In genomic region chr9:123928118-123928758, GRCm38 (mm10) we compare ENCODE assay signal across 9 mouse cellular contexts. TPM values are rescaled to one million over a fixed set of nuclear protein-coding genes. Genes with fewer than 3 reads are reported as not detected.
DNase-seq lines count a peak whose midpoint lies in the region; ATAC-seq and TF ChIP-seq lines count a peak whose summit lies in the region.
"Had no signal": no experiment of that assay in that cellular context is flagged by ENCODE, and none has a peak within 500 bp of the region (broad histone marks: within the 10 kb centered on the region; RNA-seq: fewer than 3 reads in every experiment).

No protein-coding gene starts in this region.

- peak overlapping the region; percentile 6; the same call in 1 of the 2 replicates for H3K4me3 ChIP-seq in spleen, adult 2 months (ENCODE audit: extremely low read depth, insufficient read depth, insufficient read length)
- H3K4me3 ChIP-seq: embryonic facial prominence, embryonic 12.5 days; left cerebral cortex, adult 2 months had no signal

- DNase-seq in CD8-positive naive resting alpha-beta T cell, adult 2 months (ENCODE audit: low read depth in 2 of 2, low spot score in 2 of 2), result peak; percentile 65 to 68
- peak; percentile 64 for DNase-seq in R1 (ENCODE audit: low read depth, low spot score)
- peak; percentile 31 for DNase-seq in liver
- DNase-seq in spleen, adult 2 months (ENCODE audit: low read depth in 1 of 2, low spot score in 2 of 2), result peak; percentile 83 to 95
- no peak for DNase-seq in MN1 (ENCODE audit: low spot score)
- no peak for DNase-seq in c-Kit-positive CD71-positive TER-119-positive erythroid progenitor cells, embryonic 14.5 days (ENCODE audit: low spot score)

- no peak for TF ChIP-seq CTCF in spleen, adult 2 months (IDR thresholded peaks at IDR 0.05; ENCODE audit: extremely low read depth, insufficient read depth, insufficient read length, insufficient replicate concordance)

- peak; percentile 81 for TF ChIP-seq POLR2A in spleen, adult 2 months (IDR thresholded peaks at IDR 0.05; ENCODE audit: low read depth, low read length)

- 7% methylated on average over 12 of the region's 12 CpGs for WGBS in spleen, adult 2 months

- no peaks in the 10 kb centered on the region for H3K36me3 ChIP-seq in spleen, adult 2 months (ENCODE audit: control insufficient read depth, insufficient read depth, low read length)
- H3K36me3 ChIP-seq: embryonic facial prominence, embryonic 12.5 days had no signal

- ATAC-seq in erythroid progenitor cell, adult 5-6 weeks (replicated peaks; ENCODE audit: low FRiP score, poor library complexity, severe bottlenecking), result no peak

- H3K27ac ChIP-seq in spleen, adult 2 months (ENCODE audit: insufficient read depth, low read length), result peak overlapping the region; percentile 96
- H3K27ac ChIP-seq: embryonic facial prominence, embryonic 12.5 days had no signal

- peaks cover 35% of the 10 kb centered on the region; the same call in 1 of the 2 replicates for H3K4me1 ChIP-seq in spleen, adult 2 months (ENCODE audit: control insufficient read depth, insufficient read depth, insufficient read length)

- no peaks in the 10 kb centered on the region for H3K27me3 ChIP-seq in spleen, adult 2 months (ENCODE audit: control insufficient read depth, insufficient read depth, low read length)

RNA-seq across cellular contexts. Expression of gene Ccr1, which starts 40.3 kb away (rescaled TPM):
- polyA plus RNA-seq in spleen, adult 2 months (2012; rRNA removed), result 4.2 and 4.4 TPM in 2 replicates
- 7.1 and 24.9 TPM in 2 replicates for total RNA-seq in erythroid progenitor cell, adult 5-6 weeks (2015; ENCODE audit: low replicate concordance)
- 2.6 and 9.9 TPM in 2 replicates for total RNA-seq in erythroid progenitor cell, adult 5-6 weeks (2017; ENCODE audit: low replicate concordance)

RNA-seq across cellular contexts. Expression of gene Ccr1l1, which starts 50.0 kb away (rescaled TPM):
- 0.41 and 0.53 TPM in 2 replicates for polyA plus RNA-seq in spleen, adult 2 months (2012; rRNA removed)
- 6.7 TPM in 1 of 2 replicates, not detected in the other for total RNA-seq in erythroid progenitor cell, adult 5-6 weeks (2015; ENCODE audit: low replicate concordance)
- total RNA-seq in erythroid progenitor cell, adult 5-6 weeks (2017; ENCODE audit: low replicate concordance), result 1.0 TPM in 1 of 2 replicates, not detected in the other
- total RNA-seq: left cerebral cortex, adult 2 months had no signal
- polyA plus RNA-seq: embryonic facial prominence, embryonic 12.5 days had no signal

Comparison
In these comparisons a context has a peak if more than half of its experiments do, and no peak if none do; other contexts are left out.
1. DNase-seq: peak in CD8-positive naive resting alpha-beta T cell, adult 2 months (2 of 2), R1 (single experiment), liver (single experiment) and spleen, adult 2 months (2 of 2); none in MN1 (single experiment) and c-Kit-positive CD71-positive TER-119-positive erythroid progenitor cells, embryonic 14.5 days (single experiment).